Mouse (Mus musculus): ENCODE results near the gene 1700020N15Rik.
"Not testable (repeated sequence)": the region's sequence is repeated elsewhere in the genome, so short reads cannot be mapped to it uniquely, and the experiment has no call there.

1700020N15Rik gene

DNA sequence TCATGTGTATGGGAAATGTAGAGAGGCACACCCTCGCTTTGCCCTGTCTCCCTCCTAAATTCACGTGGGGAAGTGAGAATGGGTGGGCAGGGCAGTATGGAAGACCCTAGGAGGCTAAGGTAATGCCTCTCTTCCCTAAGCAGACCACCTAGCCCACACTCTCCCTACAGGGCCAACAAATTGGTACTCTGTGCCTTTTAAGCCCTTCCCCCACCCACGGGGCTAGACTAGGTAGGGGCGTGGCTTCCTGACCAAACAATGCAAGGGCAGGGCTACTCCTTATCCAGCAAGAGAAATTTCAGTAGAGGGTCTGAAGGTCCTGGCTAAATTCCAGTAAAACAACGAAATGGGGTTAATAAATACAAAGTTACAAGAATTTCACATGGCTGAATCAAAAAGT is at the start of gene 1700020N15Rik:
1700020N15Rik (plus strand) TSS at position 301 of the 400 bp plus-strand sequence.
- DNase-seq (ENCODE audit: low spot score): not testable (repeated sequence)

DNA sequence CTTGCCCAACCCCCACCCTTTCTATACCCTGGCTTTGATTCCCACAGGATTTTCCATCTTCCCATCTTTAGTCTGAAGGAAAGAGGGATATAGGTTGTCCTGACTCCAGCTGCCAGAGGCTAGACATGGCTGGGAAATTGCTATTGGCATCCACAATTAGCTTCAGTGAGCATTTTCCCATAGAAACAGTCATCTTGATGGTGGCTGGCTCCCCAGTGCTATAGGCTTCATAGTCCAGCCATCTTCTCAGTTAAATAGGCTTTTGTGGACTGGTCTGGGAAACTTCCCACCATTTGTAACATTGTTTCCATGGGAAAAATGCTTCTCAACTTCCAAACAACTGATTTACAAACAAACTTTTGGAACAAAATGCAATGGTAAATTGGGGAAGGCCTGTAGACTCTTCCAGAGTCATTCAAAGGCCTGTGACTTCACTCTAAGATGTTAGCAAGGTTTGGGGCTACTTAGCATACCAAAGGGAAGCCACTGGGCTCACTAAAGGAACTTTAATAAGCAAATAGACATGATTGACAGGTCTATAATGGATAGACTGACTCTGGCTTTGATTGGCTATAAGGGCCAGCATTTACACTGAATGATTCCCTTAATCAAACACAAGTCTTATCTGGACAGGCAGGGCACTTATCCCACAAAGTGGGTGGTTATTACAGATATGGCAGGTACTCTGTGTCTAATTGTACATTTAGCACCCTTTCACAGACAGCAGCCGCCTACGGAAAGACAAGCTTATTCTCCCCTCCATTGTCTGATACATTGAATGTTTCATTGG is 31.9 kb downstream of the 1700020N15Rik start:
- DNase-seq (ENCODE audit: low spot score): no peak
